Mouse (Mus musculus) embryonic facial prominence, embryonic 11.5 days (tissue): Measurements from ENCODE around the gene Mroh3. TPM values are rescaled to one million over a fixed set of nuclear protein-coding genes. Genes with fewer than 3 reads are reported as not detected.

Experiments
- polyA plus RNA-seq: library from polyadenylated mRNA; unstranded; fragments of >200 nt; fragmentation: Nextera tagmentation; extraction: Ambion mirVana; gene quantifications from 2 replicates; pipeline ENCODE4 v1.2.1, GENCODE M21; 2014

The Mroh3 gene
- polyA plus RNA-seq, 1 experiment from 2014 or later = not detected

Other genes starting within 250 kb of the Mroh3 start
- not detected in 2 replicates for gene Igfn1, start 206.5 kb downstream of the Mroh3 start, polyA plus RNA-seq
- gene Tmem9, start 204.7 kb downstream of the Mroh3 start, polyA plus RNA-seq = 73.4 and 74.4 TPM in 2 replicates
- gene Ascl5, start 162.0 kb downstream of the Mroh3 start, polyA plus RNA-seq = 0.42 TPM in 1 of 2 replicates, not detected in the other
- gene Cacna1s, start 160.1 kb downstream of the Mroh3 start, polyA plus RNA-seq = 0.10 TPM in 1 of 2 replicates, not detected in the other
- 6.9 and 8.0 TPM in 2 replicates for gene Kif21b, start 81.4 kb downstream of the Mroh3 start, polyA plus RNA-seq
- gene Inava, start 21.4 kb upstream of the Mroh3 start, polyA plus RNA-seq = 15.7 and 20.4 TPM in 2 replicates
- gene Gpr25, start 48.0 kb upstream of the Mroh3 start, polyA plus RNA-seq = not detected in 2 replicates
- 23.1 and 23.7 TPM in 2 replicates for gene Camsap2, start 133.3 kb upstream of the Mroh3 start, polyA plus RNA-seq
- 19.9 and 21.0 TPM in 2 replicates for gene Ddx59, start 202.4 kb upstream of the Mroh3 start, polyA plus RNA-seq